Mouse (Mus musculus): ENCODE measurements around the gene Jade2.
A peak's percentile ranks its signal among the peaks of the same experiment; 100 is the strongest.

Gene Jade2

DNA sequence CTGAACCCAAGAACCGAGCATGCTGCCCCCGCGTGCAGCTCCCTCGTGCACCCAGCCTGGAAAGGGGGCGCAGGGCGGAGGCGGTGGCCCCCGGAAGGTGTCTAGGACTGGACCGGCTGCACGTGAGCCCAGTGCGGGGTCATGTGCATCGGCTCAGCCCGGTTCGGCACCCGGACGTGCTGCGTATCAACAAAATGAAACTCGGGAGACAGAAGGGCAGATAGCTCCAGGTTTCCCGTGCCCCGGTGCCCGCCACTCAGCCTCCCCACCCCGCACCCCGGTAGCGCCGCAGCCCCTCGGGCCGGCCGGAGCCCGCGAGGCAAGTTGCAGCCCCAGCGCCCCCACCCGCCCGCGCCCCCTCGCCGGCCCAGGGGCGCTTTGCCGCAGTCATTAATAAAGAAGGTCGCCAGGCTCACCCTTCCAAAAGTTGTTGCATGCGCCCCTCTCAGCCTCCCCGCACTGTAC, 805 bp downstream of the Jade2 start:
- peak; percentile 72 to 75 for DNase-seq

DNA sequence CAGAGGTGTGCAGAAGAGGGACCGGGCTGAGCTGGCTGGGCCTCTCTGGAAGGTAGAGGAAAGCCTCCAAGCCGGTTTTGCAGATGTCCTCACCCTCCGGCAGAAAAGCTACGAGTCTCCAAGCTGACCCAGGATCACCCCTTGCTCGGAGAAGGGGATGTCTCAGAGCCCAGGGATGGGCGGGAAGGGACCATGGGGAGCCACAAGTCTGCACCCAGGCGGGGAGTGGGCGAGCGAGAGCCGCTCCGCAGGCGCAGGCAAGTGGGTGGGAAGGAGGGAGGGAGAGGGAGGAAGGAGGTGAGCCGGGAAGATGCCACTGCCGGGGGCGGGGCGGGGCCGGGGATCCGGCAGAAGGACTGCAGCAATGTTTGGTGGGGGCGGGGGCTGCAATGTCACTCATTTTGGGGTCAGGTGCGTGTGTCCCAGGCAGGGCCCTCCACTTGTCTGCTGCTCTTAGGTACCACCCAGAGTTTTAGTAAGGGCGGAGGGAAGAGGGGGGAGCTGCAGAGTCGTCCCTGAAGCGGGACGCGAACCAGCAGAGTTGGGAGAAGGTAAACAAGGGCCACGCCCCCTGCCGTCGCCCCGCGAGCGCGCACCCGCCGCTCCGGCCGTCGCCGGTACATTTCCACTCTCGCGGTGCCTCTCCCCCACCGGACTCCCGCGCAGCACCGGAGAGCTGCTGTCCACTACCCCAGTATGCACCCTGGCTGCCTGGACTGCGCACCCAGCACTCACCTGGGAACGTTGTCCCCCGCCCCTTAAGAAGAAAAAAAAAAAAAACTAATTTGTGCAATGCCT, 1.4 kb downstream of the Jade2 start:
- DNase-seq = peak; percentile 84 to 89

DNA sequence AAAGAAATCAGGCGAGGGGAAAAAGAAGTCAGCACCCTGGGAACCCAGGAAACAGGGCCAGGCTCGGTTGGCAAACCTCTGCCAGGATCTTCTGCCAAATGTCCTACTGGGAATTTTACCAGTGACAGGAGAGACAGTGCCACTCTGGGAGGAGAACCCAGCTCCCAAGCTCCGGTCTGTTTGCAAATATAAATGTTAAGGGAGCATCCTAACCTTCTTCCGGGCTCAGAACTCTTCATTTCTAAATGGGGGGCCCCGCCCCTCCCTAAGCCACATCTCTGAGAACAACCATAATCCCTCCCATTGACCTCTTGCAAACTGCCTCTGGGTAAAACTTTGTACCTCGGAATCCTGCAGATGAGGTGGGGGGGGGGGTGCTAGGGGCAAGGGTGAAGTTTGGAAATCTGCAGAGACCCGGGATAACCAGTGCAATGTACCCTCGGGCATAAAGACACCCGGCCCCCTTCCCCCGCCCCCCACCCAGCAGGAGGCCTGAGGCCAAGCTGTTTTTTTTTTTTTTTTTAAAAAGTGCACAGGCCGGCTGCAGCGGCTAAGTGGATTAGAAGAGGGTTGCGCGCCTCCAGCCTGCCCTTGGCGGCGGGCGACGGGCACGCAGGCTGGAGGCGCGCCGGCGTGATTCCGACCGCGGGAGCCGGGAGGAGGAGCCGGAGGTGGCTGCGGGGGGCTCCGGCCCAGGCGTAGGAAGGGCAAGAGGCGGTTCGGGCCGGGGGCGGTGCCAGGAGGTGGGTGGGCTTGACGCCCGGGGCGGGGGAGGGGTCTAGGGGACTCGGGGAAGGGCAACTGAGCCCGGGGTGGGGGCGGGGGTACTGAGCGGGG, 2.3 kb downstream of the Jade2 start:
- DNase-seq = peak; percentile 82 to 89

DNA sequence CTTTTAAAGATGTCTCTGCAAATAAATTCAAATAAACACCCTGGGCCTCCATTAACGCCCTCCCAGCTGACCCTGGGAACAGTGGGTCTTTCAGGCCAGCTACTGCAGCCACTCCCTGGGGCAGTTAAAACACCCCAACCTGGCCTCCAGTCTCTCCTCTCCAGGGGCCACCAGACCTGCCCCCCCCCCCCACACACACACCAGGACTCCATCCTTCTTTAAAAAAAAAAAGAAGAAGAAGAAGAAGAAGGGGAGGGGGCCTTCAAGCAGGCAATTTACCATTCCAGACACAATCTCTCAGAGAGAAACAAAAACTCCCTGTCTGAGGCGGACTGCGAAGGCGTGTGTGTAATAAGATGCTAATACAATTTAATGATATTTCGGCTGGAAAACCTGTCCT, 4.9 kb downstream of the Jade2 start:
- DNase-seq = no peak

DNA sequence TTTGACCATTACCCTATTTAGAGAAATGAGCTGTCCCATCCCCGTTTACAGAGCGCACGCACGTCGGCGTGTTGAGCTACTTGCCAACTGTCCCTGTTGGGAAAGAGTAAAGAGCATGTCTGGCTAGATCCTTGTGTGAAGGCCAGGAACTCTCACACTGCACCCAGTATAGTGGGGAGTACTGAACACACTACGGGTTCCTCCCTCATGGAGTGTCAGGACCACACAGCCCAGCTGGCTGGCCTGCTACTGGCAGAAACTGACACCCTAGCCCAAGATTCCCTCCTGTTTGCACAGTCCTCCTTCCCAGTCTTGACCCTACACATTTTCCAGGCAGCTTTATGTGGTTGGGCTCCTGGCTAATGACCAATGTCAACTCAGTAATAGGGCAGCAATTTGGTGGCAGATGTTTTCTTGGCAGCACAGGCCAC, 5.3 kb downstream of the Jade2 start:
- no peak for DNase-seq

DNA sequence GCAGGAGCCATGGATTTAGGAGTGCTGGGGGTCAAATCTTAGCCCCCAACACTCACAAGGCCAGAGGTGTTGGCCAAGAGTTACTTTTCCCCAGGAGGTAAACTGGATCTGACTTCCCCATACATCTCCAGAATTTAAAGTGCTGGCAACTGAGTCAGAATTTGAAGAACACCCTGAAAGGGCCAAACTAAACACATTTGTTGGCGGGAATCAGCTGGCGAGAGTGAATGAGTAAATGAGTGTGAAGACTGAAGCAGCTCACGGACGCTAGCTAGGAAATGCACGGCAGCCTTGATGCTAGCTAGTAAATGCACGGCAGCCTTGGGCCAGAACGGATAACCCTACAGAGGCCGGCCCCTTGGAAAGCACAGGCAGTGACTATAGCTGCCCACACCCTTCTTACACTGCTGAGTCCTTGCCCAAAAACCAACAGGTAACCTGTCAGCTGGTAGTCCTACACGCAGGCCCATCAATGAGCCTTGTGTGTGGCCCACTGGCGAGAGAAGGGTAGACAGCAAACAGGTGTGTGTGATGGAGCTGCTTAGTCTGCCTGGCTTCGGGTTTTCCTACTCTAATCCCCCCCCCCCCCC, 6.6 kb downstream of the Jade2 start:
- DNase-seq = no peak

DNA sequence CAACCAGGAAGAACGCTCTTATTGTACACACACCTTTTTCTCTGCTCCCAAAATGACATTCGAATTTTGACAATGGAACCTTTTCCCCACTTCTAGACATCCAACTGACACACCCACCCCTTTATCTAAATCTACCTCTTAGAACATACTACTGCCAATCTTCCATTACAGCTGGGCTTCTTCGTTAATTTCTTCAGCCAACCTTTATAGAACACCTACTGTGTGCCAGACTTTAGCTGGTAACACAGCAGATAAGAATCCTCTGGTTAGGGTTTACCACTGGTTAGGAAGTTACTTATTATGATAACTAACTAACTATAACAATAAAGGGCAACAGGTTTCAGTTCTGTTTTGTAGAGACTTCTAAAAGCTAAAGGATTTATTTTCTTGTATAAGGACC, 9.1 kb downstream of the Jade2 start:
- no peak for DNase-seq

DNA sequence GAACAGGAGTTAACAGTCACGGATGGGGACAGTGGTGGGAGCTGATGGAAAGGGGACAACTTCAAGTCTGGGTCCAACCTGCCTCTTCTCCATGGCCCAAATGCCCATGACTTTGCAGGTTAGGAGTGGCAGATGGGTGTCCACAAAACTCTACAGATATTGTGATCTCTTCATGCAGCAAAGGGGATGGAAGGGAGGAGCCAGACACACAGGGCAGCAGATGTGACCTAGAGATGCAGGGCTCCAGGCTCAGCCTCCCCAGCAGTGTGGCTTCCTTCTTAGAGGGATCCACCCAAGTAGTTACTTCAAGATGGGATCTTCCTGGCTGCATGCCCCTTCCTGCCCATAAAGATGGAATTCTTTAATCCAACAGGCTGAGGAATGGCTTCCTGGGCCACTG, 9.6 kb downstream of the Jade2 start:
- DNase-seq = no peak

DNA sequence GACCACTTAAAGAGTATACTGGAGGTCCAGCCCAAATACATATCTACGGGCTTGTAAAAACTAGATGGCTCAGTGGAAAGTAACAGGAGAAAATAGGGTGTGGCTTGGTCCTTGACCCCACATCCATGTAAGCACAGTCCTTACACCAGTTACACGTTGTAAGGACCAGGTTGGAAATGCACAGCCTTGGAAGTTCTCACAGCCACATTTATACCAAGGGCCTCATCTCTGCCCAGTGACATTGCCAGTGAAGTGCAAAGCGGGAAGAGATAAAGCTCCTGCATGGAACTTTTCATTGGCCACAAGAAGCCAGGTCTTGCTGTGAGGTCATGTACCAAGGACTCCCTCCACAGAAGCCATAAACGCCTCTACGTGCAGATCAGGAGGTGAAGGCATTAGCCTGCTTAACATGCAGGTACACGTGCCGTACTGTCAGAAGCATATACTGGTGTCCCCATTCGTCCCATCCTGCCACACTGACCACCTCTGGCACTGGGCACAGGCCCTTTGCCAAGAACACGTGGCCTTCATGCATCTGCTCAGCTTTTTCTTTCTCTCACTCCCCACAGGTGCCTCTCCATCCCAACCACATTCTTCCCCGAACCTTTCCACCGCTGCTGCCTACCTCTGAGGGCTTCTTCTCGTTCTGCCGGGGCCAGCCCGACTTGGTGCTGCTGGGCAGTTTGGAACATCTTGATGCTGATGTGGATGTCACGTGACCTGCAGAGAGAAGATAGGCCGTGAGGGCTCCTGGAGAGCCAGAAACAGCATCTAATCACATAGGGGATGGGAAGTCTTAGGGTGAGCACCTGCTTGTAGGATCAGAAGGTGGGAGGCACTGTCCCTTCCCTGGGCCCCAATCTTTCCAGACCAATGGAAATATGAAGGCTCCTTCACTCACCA, 11.2 kb downstream of the Jade2 start:
- DNase-seq = no peak

DNA sequence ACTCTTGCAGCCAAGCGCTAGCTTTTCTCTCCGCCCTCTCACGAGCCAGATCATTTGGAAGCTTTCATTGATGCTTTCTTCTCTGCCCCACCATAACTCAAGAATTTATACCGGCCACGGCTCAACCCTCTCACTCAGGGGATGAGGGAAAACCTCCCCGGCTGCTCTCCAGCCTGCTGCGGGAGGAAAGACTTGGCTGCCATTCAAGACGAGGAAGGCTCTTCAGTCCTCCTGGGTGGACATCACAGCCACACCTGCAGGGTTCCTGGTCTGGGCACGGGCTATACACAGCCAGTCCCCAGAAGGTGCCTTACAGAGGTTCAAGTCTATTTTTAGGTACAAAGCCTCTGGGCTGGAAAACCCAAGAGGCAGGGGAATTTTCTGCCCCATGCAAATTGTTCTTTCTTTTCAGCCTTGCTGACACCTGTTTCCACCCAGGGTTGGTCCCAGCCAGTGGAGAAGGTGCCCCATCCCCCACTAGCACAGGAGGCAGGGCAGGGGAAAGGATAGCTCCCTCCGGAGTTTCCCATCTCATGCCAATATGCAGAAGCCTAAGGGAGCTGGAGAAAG, 12.8 kb downstream of the Jade2 start:
- DNase-seq = peak; percentile 37 to 53

DNA sequence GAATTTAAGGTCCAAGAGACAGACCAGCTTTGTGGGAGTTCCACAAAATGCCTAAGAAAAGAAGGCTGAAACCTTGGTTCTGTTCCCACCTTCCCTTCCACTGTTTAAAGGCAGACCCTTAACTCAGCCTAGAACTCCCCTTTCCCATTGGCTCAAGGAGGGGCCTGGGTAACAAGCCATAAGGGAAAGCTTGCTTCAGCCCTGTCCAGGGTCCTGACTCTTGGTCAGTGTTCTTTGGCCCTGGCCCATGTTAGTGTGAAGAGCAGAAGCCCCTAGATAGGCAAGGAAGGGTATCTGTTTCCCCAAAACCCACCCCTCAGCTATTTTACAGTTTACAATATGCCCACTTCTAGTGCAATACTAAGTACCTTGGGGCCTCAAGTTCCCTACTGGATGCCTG, 13.6 kb downstream of the Jade2 start:
- DNase-seq = no peak

DNA sequence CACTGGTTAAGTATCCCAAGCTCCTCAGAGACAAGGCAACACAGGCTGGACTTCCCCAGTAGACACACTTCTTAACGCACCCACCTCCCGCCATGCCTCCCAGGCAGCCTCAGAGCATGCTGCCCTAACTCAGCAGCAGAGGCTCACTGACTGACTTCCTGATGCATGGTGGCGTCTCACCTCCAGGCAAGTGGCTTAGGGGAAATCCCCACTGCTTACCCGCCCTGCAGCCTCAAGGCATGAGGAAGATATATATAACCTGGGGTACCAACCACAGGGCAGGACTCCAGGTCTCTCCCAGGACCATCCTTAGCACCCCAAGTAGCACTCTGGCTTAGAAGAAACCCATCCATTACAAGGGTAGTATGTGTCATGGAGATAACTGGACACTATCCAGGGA, 14.3 kb downstream of the Jade2 start:
- no peak for DNase-seq

DNA sequence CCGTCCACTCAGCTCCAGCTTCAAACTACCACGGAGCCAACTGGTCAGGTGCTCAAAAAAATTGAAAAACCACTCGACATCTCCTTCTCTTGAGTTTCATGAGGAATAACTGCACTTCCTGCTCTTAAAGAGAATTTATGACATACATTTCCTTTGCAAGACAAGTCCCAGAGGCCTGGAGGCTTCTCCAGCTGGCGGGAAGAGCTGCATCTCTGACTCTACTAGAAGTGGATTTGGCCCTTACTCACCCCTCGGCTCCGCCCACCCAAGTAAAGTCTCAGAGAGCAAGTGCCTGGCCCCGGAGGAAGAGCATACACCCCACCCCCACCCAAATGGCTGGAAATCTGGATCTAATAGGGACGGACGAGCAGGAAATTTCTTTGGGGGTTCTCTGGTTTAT, 16.3 kb downstream of the Jade2 start:
- DNase-seq = no peak

DNA sequence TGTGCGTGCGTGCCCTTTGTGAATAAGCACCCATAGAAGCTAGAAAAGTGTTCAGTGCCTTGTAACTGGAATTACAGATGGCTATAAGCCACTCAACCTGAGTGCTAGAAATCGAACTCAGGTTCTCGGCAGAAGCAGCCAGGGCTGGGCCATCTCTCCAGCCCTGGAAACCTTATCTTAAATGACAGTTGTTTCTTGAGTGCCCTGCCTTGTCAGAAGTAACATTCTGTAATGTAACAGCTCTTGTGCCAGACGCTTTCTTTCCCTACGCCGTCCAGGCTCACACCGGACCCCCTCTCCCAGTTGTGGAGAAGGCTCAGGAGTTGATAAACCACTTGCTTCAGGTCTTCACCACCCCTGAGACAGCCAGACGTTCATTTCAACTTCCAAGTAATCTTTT, 16.8 kb downstream of the Jade2 start:
- DNase-seq = no peak

DNA sequence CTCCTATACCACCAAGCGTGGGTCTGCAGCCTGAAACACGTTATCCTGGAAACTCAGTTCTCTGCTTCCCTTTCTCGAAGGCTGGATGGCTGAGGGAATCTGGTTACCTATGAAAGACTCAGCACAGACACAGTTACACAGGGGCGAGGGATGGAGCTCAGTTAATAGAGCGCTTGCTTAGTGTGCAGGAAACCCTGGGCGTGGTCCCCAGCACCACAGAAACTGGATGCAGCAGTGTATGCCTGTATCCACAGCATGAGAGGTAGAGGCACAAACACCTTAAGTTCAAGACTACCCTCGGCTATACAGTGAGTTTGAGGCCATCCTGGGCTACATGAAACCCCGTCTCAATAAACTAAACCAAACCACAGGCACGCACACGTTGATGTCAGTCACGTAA, 17.5 kb downstream of the Jade2 start:
- no peak for DNase-seq

DNA sequence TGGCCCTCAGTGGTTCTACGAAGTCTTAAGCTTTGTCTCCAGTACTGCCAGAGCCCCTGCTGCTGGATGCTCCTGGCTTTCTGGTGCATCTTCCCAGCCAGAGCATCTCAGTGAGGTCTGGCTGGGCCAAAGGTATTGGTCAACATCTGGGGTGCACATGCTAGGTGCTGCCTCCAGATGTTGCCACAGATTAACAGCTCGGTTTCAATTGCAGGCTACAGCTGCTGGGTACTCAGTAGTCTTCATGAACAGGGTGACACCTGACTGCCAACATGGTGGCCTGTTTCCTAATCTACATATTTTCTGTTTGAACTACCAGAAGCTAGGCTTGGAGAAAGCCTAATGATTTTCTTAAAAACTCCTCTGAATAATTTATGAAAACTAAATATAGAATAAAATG, 18.3 kb downstream of the Jade2 start:
- DNase-seq = no peak

DNA sequence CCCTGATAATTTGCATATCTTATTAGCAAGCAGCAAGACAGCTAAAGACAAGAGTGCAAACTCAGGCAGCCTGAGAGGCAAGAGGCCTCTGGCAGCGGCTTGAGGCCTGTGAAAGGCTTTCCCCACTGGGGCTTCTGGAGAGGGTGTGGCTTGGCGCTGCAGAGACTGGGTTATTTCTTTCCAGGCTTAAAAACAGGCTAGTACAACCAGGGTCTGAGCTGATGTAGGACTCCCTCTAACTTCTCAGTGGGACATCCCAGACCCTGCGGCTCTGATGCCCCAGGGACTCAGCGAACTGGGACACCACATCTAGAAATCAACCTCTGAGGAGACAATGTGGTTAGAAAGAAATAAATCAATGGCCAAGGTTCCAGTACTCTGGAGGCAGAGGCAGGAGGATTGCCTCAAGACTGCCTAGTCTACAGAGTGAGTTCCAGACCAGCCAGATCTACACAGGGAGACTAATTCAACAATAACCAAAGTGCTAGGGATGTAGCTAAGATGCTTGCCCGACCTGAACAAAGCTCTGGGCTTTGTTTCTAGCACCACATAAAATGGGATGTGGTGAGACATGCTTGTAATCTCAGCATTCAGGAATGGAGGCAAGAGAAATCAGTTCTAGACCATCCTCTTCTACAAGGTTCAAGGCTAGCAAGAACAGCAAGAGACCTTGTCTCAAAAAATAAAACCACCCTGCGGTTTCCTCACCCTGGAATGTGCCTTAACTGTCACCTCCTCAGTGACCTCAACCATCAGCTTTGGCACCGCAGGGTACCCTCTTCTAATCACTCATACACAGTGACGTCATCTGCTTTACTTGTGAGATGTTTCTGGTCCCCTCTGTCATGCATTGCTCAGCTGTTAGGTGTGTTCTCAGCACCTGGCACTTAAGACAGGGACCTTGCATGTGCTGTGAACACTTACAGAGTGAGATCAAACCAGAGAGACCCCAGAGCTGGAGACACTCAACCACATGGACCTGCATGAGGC, 20.0 kb downstream of the Jade2 start:
- DNase-seq = no peak

DNA sequence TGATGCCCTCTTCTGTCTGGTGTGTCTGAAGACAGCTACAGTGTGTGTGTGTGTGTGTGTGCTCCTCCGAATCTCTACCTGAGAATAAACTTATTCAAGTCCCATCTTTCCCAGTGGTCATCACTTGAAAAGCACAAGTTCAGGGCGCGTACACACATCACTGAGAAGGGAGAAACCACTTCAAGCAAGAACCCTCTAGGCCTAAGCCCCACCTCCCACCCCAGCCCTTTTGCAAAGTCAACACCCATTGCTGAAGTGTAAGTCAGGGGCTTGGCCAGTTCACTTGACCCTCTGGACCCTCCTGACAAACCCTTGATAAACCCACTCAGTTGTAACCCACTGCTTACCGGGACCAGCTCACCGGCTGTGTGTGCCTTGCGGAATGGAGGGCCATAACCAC, 20.9 kb downstream of the Jade2 start:
- no peak for DNase-seq

DNA sequence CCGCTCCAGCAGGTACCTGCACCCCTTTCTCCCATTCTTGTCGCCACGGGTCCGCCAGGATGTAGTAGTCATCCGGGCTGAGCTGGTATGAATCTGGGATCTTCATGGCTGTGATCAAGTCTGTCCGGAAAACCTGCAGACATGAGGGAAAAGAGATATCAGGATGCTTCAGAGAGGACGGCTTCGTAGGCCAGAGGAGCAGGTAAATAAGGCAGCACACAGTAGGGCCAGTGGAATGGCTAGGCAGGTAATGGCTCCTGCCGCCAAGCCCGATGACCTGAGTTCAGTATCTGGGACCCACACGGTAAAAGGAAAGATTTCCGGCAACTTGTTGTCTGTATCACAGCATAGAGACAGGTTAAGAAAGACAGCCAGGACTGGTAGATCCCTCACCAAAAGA, 21.9 kb downstream of the Jade2 start:
- DNase-seq = no peak

DNA sequence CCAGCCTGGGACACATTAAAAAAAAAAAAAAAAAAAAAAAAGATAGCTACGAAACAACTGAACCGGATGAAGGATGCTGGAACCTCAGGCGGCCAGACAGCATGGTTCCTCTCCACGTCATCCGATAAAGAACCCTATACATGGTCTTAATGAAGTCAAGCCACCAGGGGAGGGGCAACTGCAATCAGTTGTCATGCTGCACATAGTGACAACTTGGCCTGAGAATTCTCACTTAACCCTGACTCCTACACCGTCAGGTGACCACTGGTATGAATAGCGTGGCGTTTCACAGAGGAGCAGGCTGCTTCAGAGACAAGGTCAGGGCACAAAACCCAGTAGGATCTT, 23.4 kb downstream of the Jade2 start:
- DNase-seq = no peak

DNA sequence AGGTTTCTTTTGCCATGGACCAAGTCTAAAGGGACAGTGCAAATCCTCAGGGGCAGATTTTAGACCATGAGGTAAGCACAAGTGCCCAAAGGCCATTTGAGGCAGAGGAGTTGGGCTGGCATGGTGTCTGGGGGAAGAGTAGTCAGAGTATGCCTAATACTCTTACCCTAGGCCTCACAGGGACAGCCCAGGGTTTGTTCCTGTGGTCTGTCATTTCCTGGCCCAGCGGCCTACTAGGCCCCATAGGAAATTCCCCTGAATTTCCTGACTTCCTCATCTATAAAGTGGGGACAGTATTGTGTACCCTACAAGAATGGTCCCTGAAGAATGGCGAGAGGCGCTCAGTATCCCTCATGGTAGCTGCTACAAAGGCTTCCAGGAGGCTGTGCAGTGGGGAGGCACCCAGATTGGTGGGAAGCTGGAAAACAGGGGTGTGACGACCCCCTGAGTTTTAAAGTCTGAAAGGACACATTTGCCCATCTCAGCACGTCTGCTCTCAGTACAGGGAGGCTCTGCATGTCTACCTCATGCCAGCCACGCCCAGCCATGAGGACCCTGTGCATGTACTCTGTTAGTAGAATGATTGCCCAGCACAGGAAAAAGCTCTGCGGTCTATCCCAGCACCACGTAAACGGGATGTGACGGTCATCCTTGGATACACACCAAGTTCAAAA, 23.9 kb downstream of the Jade2 start:
- DNase-seq = no peak

Measured in cerebellum, postnatal 25 days (tissue).